Mouse (Mus musculus): ENCODE measurements around the gene Acoxl. TPM values are rescaled to one million over a fixed set of nuclear protein-coding genes. Genes with fewer than 3 reads are reported as not detected.

Acoxl gene
- polyA plus RNA-seq, 1 experiment from 2014 or later: 0.11 TPM

GRCm38 (mm10) chr2:128153551-128153910 lies 314.9 kb downstream of the Acoxl start:
- peak overlapping the region; percentile 43; the same call in 1 of the 2 replicates for H3K9ac ChIP-seq (ENCODE audit: low read depth, low read length)
- H3K4me3 ChIP-seq (ENCODE audit: low read depth, low read length): peak overlapping the region; percentile 3; the same call in 1 of the 2 replicates
- H3K36me3 ChIP-seq (ENCODE audit: control insufficient read depth, insufficient read depth, low read length): 0 out of 2 replicates have a peak, but pooled peaks cover 2% of the 10 kb centered on the region
- peak overlapping the region; percentile 29; the same call in 1 of the 2 replicates for H3K27ac ChIP-seq (ENCODE audit: low read depth, low read length)
- 0 out of 2 replicates have a peak, but pooled peaks have one; percentile 13 for ATAC-seq (replicated peaks; ENCODE audit: insufficient number of reproducible peaks, low FRiP score, low TSS enrichment)
- no peaks in the 10 kb centered on the region for H3K27me3 ChIP-seq (ENCODE audit: control insufficient read depth, insufficient read depth, low read length)
- H3K4me2 ChIP-seq: peak overlapping the region; percentile 31
- no peaks in the 10 kb centered on the region for H3K9me3 ChIP-seq (replicated peaks; ENCODE audit: control insufficient read depth, low read length)
- 53% methylated on average over 11 of the region's 11 CpGs for WGBS (ENCODE audit: insufficient replicate concordance)
- H3K4me1 ChIP-seq (ENCODE audit: control insufficient read depth, insufficient read depth, low read length): peaks cover 53% of the 10 kb centered on the region

- H3K4me3 ChIP-seq (ENCODE audit: low read depth, low read length): no peak overlapping the region
- H3K9me3 ChIP-seq (replicated peaks; ENCODE audit: control insufficient read depth, low read length): no peaks in the 10 kb centered on the region
- no peak overlapping the region for H3K27ac ChIP-seq (ENCODE audit: low read depth, low read length)
- peaks cover 61% of the 10 kb centered on the region for H3K4me1 ChIP-seq (ENCODE audit: control insufficient read depth, insufficient read depth, low read length)
- ATAC-seq (replicated peaks; ENCODE audit: insufficient number of reproducible peaks, low FRiP score, low TSS enrichment): no peak
- H3K9ac ChIP-seq (ENCODE audit: low read depth, low read length): no peak overlapping the region
- H3K36me3 ChIP-seq (ENCODE audit: control insufficient read depth, insufficient read depth, low read length): 0 out of 2 replicates have a peak, but pooled peaks cover 2% of the 10 kb centered on the region
- H3K4me2 ChIP-seq: no peak overlapping the region
- 89% methylated on average over 13 of the region's 13 CpGs for WGBS (ENCODE audit: insufficient replicate concordance)
- no peaks in the 10 kb centered on the region for H3K27me3 ChIP-seq (ENCODE audit: control insufficient read depth, insufficient read depth, low read length)
These were observed 316.9 kb downstream of the Acoxl start for GRCm38 (mm10) chr2:128155412-128156066.

GRCm38 (mm10) chr2:128156067-128156462 lies 317.4 kb downstream of the Acoxl start:
- H3K4me3 ChIP-seq (ENCODE audit: low read depth, low read length): no peak overlapping the region
- H3K9me3 ChIP-seq (replicated peaks; ENCODE audit: control insufficient read depth, low read length): no peaks in the 10 kb centered on the region
- no peaks in the 10 kb centered on the region for H3K27me3 ChIP-seq (ENCODE audit: control insufficient read depth, insufficient read depth, low read length)
- H3K36me3 ChIP-seq (ENCODE audit: control insufficient read depth, insufficient read depth, low read length): 0 out of 2 replicates have a peak, but pooled peaks cover 2% of the 10 kb centered on the region
- H3K27ac ChIP-seq (ENCODE audit: low read depth, low read length): no peak overlapping the region
- ATAC-seq (replicated peaks; ENCODE audit: insufficient number of reproducible peaks, low FRiP score, low TSS enrichment): no peak
- WGBS (ENCODE audit: insufficient replicate concordance): 85% methylated on average over 5 of the region's 5 CpGs
- peak overlapping the region; percentile 8 for H3K4me2 ChIP-seq
- no peak overlapping the region; the same call in 1 of the 2 replicates for H3K9ac ChIP-seq (ENCODE audit: low read depth, low read length)
- peaks cover 60% of the 10 kb centered on the region for H3K4me1 ChIP-seq (ENCODE audit: control insufficient read depth, insufficient read depth, low read length)

GRCm38 (mm10) chr2:128156557-128157412 lies 318.1 kb downstream of the Acoxl start:
- 58% methylated on average over 12 of the region's 12 CpGs for WGBS (ENCODE audit: insufficient replicate concordance)
- no peak overlapping the region for H3K27ac ChIP-seq (ENCODE audit: low read depth, low read length)
- H3K4me1 ChIP-seq (ENCODE audit: control insufficient read depth, insufficient read depth, low read length): peaks cover 64% of the 10 kb centered on the region
- H3K36me3 ChIP-seq (ENCODE audit: control insufficient read depth, insufficient read depth, low read length): 0 out of 2 replicates have a peak, but pooled peaks cover 2% of the 10 kb centered on the region
- H3K9ac ChIP-seq (ENCODE audit: low read depth, low read length): no peak overlapping the region; the same call in 1 of the 2 replicates
- H3K9me3 ChIP-seq (replicated peaks; ENCODE audit: control insufficient read depth, low read length): no peaks in the 10 kb centered on the region
- no peak for ATAC-seq (replicated peaks; ENCODE audit: insufficient number of reproducible peaks, low FRiP score, low TSS enrichment)
- H3K27me3 ChIP-seq (ENCODE audit: control insufficient read depth, insufficient read depth, low read length): no peaks in the 10 kb centered on the region
- H3K4me3 ChIP-seq (ENCODE audit: low read depth, low read length): no peak overlapping the region
- H3K4me2 ChIP-seq: peak overlapping the region; percentile 8; the same call in 1 of the 2 replicates

GRCm38 (mm10) chr2:128158734-128159410 lies 320.2 kb downstream of the Acoxl start:
- no peak for ATAC-seq (replicated peaks; ENCODE audit: insufficient number of reproducible peaks, low FRiP score, low TSS enrichment)
- 72% methylated on average over 17 of the region's 17 CpGs for WGBS (ENCODE audit: insufficient replicate concordance)
- Histone ChIP-seq H3K9me3 (replicated peaks; ENCODE audit: control insufficient read depth, low read length) (no peaks in the 10 kb centered on the region), H3K4me2 (no peak overlapping the region), H3K9ac (ENCODE audit: low read depth, low read length) (no peak overlapping the region), H3K27me3 (ENCODE audit: control insufficient read depth, insufficient read depth, low read length) (no peaks in the 10 kb centered on the region), H3K36me3 (ENCODE audit: control insufficient read depth, insufficient read depth, low read length) (0 out of 2 replicates have a peak, but pooled peaks cover 2% of the 10 kb centered on the region), H3K4me3 (ENCODE audit: low read depth, low read length) (no peak overlapping the region), H3K27ac (ENCODE audit: low read depth, low read length) (no peak overlapping the region), H3K4me1 (ENCODE audit: control insufficient read depth, insufficient read depth, low read length) (peaks cover 53% of the 10 kb centered on the region)

- Histone ChIP-seq H3K27ac (ENCODE audit: low read depth, low read length) (no peak overlapping the region), H3K27me3 (ENCODE audit: control insufficient read depth, insufficient read depth, low read length) (no peaks in the 10 kb centered on the region), H3K36me3 (ENCODE audit: control insufficient read depth, insufficient read depth, low read length) (0 out of 2 replicates have a peak, but pooled peaks cover 2% of the 10 kb centered on the region), H3K9me3 (replicated peaks; ENCODE audit: control insufficient read depth, low read length) (no peaks in the 10 kb centered on the region), H3K4me1 (ENCODE audit: control insufficient read depth, insufficient read depth, low read length) (peaks cover 52% of the 10 kb centered on the region), H3K4me3 (ENCODE audit: low read depth, low read length) (no peak overlapping the region), H3K9ac (ENCODE audit: low read depth, low read length) (no peak overlapping the region), H3K4me2 (no peak overlapping the region)
- no peak for ATAC-seq (replicated peaks; ENCODE audit: insufficient number of reproducible peaks, low FRiP score, low TSS enrichment)
- 64% methylated on average over 7 of the region's 7 CpGs for WGBS (ENCODE audit: insufficient replicate concordance)
These were observed 321.0 kb downstream of the Acoxl start for GRCm38 (mm10) chr2:128159619-128160125.

- no peaks in the 10 kb centered on the region for H3K27me3 ChIP-seq (ENCODE audit: control insufficient read depth, insufficient read depth, low read length)
- H3K4me3 ChIP-seq (ENCODE audit: low read depth, low read length): no peak overlapping the region
- no peak overlapping the region for H3K9ac ChIP-seq (ENCODE audit: low read depth, low read length)
- H3K9me3 ChIP-seq (replicated peaks; ENCODE audit: control insufficient read depth, low read length): no peaks in the 10 kb centered on the region
- no peak overlapping the region for H3K27ac ChIP-seq (ENCODE audit: low read depth, low read length)
- H3K4me2 ChIP-seq: no peak overlapping the region
- 0 out of 2 replicates have a peak, but pooled peaks cover 2% of the 10 kb centered on the region for H3K36me3 ChIP-seq (ENCODE audit: control insufficient read depth, insufficient read depth, low read length)
- no peak for ATAC-seq (replicated peaks; ENCODE audit: insufficient number of reproducible peaks, low FRiP score, low TSS enrichment)
- H3K4me1 ChIP-seq (ENCODE audit: control insufficient read depth, insufficient read depth, low read length): peaks cover 32% of the 10 kb centered on the region
- WGBS (ENCODE audit: insufficient replicate concordance): 60% methylated on average over 8 of the region's 8 CpGs
These were observed 324.5 kb downstream of the Acoxl start for GRCm38 (mm10) chr2:128163177-128163576.

Data from heart, embryonic 11.5 days (tissue).